Mouse (Mus musculus) embryonic fibroblast, embryonic 13.5 days (primary cell): Measurements from ENCODE around the gene Prrg1. TPM values are rescaled to one million over a fixed set of nuclear protein-coding genes. Genes with fewer than 3 reads are reported as not detected.
"Not testable (repeated sequence)": the region's sequence is repeated elsewhere in the genome, so short reads cannot be mapped to it uniquely, and the experiment has no call there.

ENCODE experiments used
- H3K27ac ChIP-seq: 2 replicates; pipeline ENCODE4 v1.5.1; 2012; ENCODE audit warnings: low read length, control low read depth, inconsistent platforms; ENCODE audit not compliant: insufficient read depth
- H3K4me1 ChIP-seq: 2 replicates; pipeline ENCODE4 v1.6.1; 2011; ENCODE audit warnings: low read length; ENCODE audit not compliant: control insufficient read depth, insufficient read depth
- H3K4me3 ChIP-seq: 2 replicates; pipeline ENCODE4 v1.5.1; 2011; ENCODE audit warnings: mild to moderate bottlenecking, control low read depth, low read length; ENCODE audit not compliant: insufficient read depth
- CTCF ChIP-seq: IDR thresholded peaks from 2 replicates; pipeline ENCODE4 v1.5.1; 2011; ENCODE audit warnings: mild to moderate bottlenecking, control low read depth, low read length, moderate library complexity, borderline replicate concordance; ENCODE audit not compliant: insufficient read depth
- POLR2A ChIP-seq: IDR thresholded peaks from 2 replicates; pipeline ENCODE4 v1.6.1; 2011; ENCODE audit warnings: low read depth, mild to moderate bottlenecking, control low read depth, low read length, moderate library complexity
- polyA plus RNA-seq: library from polyadenylated mRNA; stranded (reverse); fragments of >200 nt; gene quantifications from 2 replicates; pipeline ENCODE4 v1.2.4, GENCODE M21; 2011; ENCODE audit warnings: low read depth; ENCODE audit not compliant: missing spikeins, insufficient read length

Prrg1 gene
- polyA plus RNA-seq, 1 experiment, result 16.0 TPM

- H3K4me1 ChIP-seq, result no peaks in the 10 kb centered on the region
- H3K27ac ChIP-seq, result no peak overlapping the region
- no peak overlapping the region for H3K4me3 ChIP-seq
- TF ChIP-seq CTCF, result no peak
- TF ChIP-seq POLR2A, result no peak
These were observed 65.4 kb downstream of the Prrg1 start for GRCm38 (mm10) chrX:78518301-78518700.

DNA sequence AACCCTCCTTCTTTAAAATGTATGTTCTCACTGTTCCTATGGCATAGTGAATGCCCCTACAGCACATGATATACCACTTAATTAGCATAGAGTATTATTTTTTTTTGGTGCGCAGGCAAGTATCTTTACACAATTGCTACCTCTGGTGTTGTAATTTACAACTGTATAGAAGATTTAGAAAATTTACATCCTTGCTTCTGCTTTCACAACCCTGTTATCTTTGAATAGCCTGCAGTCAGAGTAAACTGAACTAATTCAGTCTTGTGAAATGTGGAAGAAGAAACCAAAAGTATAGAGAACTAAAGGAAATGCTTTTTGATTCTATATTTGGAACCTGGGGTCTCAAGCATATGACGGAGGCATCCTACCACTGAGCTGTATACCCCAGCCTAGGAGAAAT, 100.7 kb downstream of the Prrg1 start:
- TF ChIP-seq POLR2A (no peak), CTCF (no peak)
- no peak overlapping the region for H3K4me3 ChIP-seq
- H3K4me1 ChIP-seq, result no peaks in the 10 kb centered on the region
- H3K27ac ChIP-seq, result no peak overlapping the region

DNA sequence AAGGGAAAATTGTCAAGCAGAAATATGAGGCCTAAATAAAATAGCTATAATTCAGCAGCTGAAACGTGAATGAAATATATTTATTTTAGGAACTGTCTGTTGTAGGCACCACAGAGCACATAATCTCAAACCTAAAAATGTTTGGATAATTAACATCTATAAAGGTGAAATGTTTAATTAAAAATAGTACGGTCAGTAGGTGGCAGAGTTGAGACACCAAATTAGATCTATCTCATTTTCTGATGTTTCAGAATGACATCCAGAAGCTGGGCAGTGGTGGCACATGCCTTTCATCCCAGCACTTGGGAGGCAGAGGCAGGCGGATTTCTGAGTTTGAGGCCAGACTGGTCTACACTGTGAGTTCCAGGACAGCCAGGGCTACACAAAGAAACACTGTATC, 104.0 kb downstream of the Prrg1 start:
- TF ChIP-seq CTCF (no peak), POLR2A (no peak)
- no peak overlapping the region for H3K27ac ChIP-seq
- no peaks in the 10 kb centered on the region for H3K4me1 ChIP-seq
- H3K4me3 ChIP-seq, result no peak overlapping the region

- H3K4me3 ChIP-seq, result no peak overlapping the region
- TF ChIP-seq POLR2A (no peak), CTCF (no peak)
- no peaks in the 10 kb centered on the region for H3K4me1 ChIP-seq
- H3K27ac ChIP-seq, result no peak overlapping the region
These were observed 149.3 kb downstream of the Prrg1 start for GRCm38 (mm10) chrX:78434357-78434756.

DNA sequence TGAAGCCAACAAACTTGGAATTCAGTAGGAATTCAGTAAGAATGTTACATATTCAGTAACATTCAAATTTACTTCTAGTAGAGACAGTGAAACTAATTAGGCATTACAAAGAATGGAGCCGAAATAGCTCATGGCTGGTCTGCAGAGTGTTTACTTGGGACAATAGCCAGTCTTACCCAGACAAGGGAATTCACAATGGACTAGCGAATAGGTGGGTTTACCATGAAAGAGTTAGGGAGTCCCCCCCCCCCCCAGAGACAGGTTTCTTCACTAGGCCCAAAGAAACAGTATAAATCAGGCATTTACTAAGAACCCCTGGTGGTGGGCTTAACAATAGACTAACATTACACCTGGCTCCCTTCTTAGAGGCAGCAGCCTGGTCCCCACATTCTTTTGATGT, 180.3 kb downstream of the Prrg1 start:
- H3K4me3 ChIP-seq, H3K4me1 ChIP-seq, H3K27ac ChIP-seq: not testable (repeated sequence)

Other genes starting within 250 kb of the Prrg1 start
- not detected in 2 replicates for gene 4930480E11Rik, start 214.3 kb downstream of the Prrg1 start, polyA plus RNA-seq
- gene Fam47c, start 153.9 kb upstream of the Prrg1 start, polyA plus RNA-seq, result not detected in 2 replicates